Mouse (Mus musculus): ENCODE results near the gene Pnpo.

DNA sequence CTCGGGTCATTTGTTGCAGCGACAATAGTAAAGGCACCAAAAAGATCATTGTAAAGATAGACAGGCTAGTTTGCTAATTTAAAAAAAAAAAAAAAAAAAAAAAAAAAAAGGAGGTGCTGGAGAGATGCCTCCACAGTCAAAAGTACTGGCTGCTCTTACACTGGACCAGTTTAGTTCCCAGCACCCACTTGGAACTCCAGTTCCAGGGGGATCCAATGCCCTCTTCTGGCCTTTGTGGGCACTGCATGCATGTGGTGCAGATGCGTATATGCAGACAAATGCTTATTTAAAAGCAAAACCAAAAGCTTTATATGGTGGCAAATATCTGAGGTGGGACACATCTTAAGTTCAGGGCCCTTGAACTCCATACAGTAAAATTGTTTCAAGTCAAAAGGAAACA is 7.0 kb upstream of the Pnpo start:
- no peak for TF ChIP-seq POLR2A (IDR thresholded peaks at IDR 0.05; ENCODE audit: extremely low read depth, insufficient read depth, low read length)
- TF ChIP-seq CTCF (IDR thresholded peaks at IDR 0.05; ENCODE audit: low read depth, low read length) = peak; percentile 58

Data from liver, adult 2 months (tissue).